Mouse (Mus musculus) bone marrow, adult 2 months (tissue): Measurements from ENCODE around the gene Gpr152.

ENCODE experiments used
- CTCF ChIP-seq: fragments of 200-500 bp; IDR thresholded peaks from 2 replicates; pipeline ENCODE4 v1.5.1; 2011; ENCODE audit warnings: low read length, control low read depth; ENCODE audit not compliant: control insufficient read depth, insufficient read depth
- POLR2A ChIP-seq: fragments of 200-500 bp; IDR thresholded peaks from 2 replicates; pipeline ENCODE4 v1.6.1; 2011; ENCODE audit warnings: low read depth, mild to moderate bottlenecking, control low read depth, low read length, borderline replicate concordance; ENCODE audit not compliant: control insufficient read depth

- TF ChIP-seq POLR2A (no peak), CTCF (no peak)
Measured at GRCm38 (mm10) chr19:4095802-4096201, 43.8 kb upstream of the Gpr152 start.
